Mouse (Mus musculus) olfactory bulb, adult 2 months (tissue): ENCODE data around the gene Nkg7.

Source experiments
- CTCF ChIP-seq: fragments of 200-500 bp; IDR thresholded peaks from 2 replicates; pipeline ENCODE4 v1.5.1; 2012; ENCODE audit warnings: low read depth, mild to moderate bottlenecking, low read length, moderate library complexity; ENCODE audit not compliant: insufficient read depth
- POLR2A ChIP-seq: fragments of 200-500 bp; IDR thresholded peaks from 2 replicates; pipeline ENCODE4 v1.6.1; 2012; ENCODE audit warnings: mild to moderate bottlenecking, low read depth, low read length, moderate library complexity; ENCODE audit not compliant: insufficient read depth

- TF ChIP-seq CTCF (no peak), POLR2A (no peak)
Observed at GRCm38 (mm10) chr7:43443126-43443916, 6.4 kb downstream of the Nkg7 start.
